Mouse (Mus musculus) ZHBTc4 (cell line): ENCODE measurements around the gene Stoml1.

Experiments
- DNase-seq: peaks from one replicate; pipeline ENCODE4 v3.0.0-alpha.2; 2011; ENCODE audit warnings: low read depth, low spot score

The Stoml1 gene

DNA sequence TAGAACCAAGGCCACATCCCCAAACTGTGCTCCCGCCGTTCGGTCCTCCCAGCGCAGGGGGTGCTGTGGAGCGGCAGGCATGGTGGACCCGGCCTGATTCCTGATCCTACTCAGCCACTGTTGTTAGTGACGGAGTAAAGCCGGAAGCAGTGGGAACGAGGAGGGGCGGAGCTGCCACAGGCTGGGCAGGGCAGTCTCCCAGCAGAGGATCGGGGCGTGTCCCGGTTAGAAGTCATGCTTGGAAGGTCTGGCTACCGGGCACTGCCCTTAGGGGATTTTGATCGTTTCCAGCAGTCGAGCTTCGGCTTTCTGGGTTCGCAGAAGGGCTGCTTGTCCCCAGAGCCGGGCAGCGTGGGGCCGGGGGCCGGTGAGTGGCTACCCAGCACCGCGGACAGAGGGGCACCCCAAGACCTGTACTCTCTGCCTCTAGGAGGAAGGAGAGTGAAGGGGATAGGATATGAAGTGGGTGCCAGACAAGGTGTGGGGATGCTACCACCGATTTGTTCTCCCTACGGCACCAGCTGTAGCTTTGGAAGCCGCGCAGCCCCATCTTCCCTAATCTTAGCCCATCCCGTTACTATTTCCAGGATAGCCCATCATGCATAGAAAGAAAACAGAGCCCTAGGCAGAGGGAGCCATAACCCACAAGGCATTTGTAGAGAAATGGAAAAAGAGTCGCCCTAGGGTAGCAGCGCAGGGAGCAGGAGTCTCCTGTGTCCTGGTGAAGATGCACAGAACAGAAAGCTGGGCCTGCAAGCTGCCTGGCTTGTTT is at the start of gene Stoml1:
Gene Stoml1, plus strand, starts transcription at position 132 of the 772 bp plus-strand sequence.
- peak; percentile 99 for DNase-seq

DNA sequence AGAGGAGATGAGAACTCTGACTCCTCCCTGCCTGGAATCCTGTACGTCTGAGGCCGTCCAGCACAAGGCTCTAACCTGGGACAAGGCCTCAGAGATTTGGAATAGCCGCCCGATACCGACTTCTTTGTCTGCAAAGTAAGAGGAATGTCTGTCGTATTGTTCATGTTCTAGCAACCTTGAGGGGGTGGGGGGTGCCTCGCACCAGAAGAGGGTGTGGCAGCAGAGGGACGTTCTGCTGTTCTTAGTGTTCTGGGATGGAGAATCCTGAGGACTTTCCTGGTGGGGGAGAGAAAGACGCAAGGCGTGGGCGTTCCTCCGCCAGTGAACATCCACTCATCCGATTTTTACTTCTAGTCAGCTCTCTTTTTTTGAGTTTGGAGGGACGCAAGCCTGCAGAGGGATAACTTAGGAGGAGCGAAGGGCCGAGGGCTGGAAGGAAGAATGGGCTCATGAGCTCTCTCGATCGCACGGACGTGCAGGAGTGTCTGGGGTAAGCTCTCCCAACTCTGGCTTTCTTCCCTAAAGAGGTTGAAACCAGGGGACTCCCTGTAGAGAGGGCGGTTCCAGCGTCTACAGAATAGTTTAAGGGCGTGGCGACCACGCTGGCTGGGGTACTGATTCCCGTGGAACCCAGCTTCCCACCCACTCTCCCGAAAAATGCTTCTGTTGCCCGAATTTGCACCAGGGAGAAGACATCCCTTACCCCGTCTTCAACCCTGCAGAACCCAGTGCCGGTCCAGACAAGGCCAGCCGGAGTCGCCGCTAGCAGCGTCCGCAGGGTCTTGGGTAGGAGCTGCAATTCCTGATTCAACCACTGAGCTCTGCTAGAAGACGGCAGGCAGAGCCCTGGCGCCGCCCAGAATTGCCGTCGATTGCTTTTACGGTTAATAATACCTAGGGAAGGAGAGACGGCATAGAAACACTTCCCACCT is 49.2 kb upstream of the Stoml1 start, which contains the start of the genes Islr and Islr2:
Gene Islr, minus strand, starts transcription at position 791 of the 932 bp plus-strand sequence.
Gene Islr2, minus strand, starts transcription at position 804 of the 932 bp plus-strand sequence.
- DNase-seq, result peak; percentile 92

DNA sequence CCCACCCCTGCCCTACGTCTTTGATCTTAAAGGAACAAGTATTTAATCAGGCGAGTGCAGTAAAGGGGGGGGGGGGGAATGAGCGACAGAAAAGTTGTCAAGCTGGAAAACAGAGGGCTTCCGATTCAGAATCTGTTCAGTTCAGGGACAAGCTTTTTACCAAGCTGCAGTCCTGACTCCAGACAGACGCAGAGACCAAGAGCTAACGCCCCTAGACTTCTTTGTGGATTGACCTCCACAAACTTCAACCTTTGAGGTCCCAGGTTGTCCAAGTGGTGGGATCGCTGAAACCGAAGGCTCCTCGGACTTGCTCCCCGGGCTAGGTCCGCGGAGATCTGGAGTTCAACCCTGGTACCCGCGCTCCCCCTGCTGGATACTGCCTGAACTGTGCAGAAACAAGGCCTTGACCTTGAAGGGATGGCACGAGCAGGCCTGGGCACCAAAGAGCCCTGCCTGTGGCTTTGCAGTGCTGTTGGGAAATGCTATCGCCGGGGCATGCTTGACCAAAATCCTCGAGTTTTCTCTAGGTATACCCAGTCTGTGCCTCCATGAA is 48.4 kb upstream of the Stoml1 start:
- DNase-seq, result peak; percentile 94

DNA sequence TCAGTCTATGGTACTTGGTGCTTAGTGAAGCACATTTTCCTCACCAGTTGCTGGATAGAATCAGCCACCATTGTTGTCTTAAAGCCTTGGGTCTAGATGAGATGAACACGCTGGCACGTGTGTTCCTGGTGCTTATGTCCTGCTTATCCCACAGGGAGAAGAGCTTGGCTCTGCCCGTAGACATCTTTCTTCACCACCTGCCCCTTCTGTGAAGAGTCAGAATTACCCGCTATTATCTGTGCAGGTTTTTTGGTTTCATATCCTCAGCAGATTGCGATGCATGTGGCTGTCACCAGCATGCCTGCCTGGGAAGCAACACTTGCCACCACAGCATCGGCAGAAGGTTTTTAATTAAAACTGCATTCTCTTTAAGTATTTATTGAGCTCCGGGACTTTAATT is 47.0 kb upstream of the Stoml1 start:
- DNase-seq, result no peak

DNA sequence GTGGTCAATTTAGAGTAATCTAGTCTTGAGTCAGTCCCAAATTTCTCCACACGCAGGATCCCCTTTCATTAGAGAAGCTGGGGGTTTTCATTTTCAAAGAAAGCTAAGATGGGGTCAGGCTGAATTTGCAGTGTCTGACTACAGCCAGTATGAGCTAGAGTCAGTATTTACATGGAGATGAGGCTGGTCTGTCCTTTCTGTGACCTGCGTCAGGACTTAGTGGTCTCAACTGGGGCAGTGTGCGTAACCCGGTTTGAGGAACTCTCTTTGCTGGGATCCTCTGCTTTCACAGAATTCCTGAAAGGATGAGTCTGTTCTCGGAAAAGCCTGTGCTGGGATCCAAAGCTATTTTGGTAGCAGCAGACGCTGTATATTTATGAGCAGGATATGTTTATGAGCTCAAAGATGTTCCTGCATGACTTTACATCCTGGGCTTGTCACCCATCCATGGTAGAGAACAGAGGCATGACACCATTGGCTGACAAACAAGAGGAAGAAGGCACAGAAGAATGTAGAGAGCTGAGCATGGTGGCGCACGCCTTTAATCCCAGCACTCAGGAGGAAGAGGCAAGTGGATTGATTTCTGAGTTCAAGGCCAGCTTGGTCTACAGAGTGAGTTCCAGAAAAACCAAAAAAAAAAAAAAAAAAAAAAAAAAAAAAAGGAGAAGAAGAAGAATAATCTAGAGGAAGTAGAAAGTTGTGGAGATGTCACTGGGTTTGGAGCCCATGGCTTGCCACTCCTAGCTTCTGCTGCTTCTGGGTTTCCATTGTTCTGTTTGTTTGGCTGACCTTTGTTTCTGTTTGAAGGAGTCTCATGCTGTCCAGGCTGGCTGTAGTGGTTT is 43.3 kb upstream of the Stoml1 start:
- DNase-seq, result peak; percentile 44

DNA sequence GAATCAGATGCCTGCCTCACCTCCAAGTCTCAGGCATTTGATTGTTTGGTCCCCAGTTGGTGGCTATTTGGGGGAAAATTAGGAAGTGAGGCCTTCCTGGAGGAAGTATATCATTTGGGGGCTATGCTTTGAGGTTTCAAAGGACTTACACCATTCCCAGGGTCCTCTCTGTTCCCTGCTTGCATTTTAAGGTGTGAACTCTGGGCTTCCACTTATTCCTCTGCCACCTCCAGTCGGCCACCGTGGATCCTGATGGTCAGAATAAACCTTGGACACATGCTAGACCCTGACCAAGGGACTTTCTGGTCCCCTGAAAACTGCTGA is 42.7 kb upstream of the Stoml1 start:
- no peak for DNase-seq

DNA sequence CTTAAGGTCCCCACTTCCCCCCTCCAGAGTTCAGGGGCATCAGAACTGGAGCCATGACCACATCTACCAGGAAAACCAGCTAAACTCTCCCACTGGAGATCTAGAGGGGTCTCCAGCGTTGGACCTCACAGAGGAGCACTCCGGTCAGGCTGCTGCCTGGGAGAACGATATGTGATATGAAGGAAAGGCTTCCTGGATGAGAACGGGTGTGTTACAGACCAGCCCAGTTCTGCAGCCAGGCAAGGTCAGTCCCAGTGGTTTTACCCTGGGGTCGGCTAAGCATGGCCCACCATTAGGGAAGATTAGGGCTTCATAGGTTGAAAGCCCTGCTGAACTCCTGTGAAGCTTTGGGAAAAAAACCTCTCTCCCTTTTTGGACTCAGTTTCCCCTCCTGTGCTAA is 39.6 kb upstream of the Stoml1 start:
- DNase-seq, result no peak

DNA sequence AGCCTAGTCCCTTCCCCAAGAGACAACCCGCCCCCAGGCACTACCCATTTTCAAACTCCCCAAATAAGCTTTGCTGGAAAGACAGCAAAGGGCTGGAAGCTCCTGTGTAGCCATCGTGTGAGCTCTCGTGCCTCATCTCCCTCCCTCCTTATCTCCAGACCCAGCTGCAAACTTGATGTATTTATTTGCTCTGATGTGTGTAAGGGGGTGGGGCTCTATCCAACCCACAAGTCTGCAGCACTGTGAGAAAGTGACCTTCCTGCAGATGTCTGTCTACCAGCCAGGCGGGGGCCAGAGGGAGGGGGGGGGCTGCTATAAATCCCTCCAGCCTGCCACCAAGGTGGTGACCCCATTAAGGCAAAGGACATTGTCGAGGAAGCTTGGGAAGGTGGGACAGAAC is 39.1 kb upstream of the Stoml1 start:
- no peak for DNase-seq

DNA sequence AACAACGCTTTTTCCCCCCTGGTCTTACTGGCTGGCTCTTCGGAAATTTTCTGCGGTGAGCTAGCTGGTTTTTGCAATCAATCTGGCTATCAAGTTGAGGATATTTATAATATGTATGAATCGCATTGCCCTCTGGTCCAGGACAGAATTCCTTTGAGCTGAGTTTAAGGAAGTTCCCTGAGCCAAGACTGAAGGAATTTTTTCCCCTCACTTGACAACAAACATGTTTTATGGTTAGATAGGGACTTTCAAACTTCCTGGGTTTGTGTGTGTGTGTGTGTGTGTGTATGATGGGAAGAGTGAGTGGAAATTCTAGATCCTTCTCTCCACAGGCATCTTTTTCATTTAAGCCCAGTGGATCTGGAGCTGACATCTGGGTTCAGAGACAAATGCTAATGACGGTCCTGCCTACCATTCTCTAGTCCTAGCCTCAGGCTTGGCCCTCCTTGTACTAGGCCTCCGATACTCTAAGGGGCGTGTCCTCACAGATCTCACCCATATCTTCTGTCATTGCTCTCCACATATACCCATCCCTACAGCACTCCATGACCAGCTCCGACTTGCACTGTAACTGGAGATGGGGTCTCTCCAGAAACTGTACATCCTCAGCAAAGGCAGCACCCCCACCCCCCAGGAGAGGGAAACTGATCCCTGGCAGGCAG is 38.3 kb upstream of the Stoml1 start:
- DNase-seq, result peak; percentile 61

DNA sequence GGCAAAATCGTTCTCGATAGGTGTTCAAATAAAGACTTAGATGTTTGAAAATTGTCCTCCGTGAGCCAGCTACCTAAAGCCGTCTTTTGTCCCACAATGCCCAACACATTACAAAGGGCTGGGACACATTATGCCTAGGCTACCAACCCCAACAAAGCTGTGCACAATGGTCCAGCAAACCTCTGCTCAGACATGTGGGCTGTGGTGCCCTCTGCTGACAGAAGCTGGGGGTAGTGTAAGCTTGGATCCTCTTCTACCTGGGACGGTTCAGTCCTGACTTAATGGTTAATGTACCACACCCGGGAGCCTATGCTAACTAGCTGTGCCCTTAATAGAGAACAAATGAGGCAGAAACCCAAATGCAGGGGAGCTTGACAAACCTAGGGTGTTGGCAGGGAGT is 36.6 kb upstream of the Stoml1 start:
- peak; percentile 80 for DNase-seq

DNA sequence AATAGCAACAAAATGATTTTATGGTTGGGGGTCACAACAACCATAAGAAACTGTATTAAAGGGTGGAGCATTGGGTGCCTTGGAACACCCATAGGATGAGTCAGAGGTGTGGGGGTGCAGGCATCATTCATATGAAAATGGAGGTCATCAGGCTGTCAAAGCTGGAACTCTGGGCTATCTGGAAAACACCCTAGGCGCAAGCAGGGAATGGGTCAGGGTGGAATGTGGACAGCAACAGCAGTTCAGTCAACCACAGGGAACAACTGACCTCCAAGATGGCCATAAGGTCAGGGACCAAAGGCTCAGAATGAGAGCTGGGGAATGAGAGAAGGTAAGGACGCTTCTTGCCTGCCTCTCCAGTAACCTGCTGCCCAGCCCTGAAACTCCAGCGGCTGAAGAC is 34.4 kb upstream of the Stoml1 start:
- no peak for DNase-seq

DNA sequence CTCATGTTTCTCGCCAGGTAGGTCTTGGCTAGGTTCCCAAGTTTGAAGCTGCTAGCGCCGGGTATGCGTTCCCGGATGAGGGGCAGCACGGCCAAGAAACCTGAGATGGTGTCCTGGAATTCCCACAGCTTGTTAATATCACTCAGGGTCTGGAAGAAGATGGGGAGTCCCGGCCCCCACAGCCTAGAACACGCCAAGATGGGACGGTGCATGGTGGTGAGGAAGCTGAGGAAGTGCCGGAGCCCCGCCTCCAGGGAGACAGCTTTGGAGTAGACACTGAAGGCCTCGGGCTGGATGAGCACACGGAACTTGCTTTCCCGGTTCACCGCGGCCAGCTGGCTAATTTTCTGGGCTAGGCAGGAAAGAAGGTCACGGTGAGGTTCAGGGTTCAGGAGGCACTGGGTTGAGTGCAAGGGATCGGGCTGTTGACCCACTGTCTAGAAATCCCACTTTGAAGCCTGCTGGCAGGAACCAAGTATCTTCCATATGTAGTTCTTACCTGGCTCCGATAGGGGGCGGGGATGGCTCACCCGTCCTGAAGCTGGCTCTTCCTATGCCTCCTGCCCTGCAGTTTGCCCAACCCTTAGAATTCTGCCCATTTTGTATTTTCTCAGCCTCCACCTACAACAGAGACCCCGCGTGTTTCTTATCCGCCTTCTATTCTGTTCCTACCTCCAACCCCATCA is 32.6 kb upstream of the Stoml1 start:
- peak; percentile 90 for DNase-seq

DNA sequence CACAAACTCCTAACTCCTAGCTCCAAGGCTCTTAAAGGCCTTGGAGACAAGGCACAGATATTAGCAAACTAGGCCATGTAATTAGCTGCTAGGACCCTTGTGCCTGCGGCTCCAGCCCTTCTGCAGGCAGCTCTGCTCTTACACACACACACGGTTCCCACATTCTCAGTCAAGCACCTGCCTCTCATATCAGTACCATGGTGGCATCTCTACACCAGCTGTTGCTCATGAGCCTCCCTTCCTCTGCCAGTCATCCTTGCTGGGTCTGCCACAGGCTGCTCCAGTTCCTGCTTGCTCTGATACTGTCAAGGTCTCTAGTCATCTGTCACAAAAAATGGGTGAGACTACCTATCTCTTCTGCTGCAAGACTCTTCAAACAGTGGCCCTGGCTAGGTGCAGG is 28.6 kb upstream of the Stoml1 start:
- DNase-seq, result no peak

DNA sequence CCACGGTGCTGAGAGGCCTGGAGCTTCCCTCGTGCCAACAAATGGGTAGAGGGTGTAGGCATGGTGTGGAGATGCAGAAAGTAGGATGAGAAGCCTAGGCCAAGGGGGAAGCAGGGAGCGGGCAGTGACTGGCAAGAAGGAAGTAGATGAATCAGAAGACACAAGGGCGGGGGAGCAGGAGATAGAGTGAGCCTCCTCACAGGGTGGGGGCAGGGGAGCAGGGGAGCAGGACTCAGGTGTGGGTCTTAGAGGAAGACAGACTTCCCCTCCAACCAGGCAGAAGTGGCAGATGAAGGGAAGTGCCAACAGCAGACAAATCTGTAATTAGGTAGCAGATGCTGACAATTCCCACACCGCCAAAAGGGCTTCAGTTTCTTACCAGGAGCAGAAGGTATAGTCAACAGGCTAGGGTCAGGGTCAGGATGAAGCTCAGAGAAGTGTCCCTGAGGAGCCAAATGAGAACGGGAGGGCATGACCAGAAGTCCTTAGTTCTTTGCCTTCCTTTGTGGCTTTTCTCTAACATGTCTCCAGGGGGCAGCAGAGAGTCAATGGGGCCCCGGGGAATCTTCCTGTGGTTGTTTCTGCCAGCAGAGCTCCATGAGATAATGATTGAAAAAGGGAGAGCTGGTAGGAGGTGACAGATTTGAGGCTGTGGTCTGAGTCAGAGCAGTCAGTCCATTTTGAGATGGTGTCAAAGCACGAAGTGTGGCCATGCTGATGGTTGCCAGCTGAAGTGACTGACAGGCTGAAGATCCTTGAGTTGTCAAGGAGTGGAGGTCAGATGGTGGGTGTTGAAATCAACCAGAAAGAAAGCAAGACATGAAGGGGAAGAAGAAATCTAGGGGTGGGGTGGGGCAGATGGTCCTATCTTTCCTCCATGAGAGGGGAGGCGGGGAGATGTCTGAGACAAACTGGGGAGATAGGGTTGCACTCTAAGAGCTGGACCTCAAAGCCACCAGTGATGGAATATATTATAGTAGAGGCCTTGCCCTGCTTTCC is 26.8 kb upstream of the Stoml1 start:
- DNase-seq, result peak; percentile 78

DNA sequence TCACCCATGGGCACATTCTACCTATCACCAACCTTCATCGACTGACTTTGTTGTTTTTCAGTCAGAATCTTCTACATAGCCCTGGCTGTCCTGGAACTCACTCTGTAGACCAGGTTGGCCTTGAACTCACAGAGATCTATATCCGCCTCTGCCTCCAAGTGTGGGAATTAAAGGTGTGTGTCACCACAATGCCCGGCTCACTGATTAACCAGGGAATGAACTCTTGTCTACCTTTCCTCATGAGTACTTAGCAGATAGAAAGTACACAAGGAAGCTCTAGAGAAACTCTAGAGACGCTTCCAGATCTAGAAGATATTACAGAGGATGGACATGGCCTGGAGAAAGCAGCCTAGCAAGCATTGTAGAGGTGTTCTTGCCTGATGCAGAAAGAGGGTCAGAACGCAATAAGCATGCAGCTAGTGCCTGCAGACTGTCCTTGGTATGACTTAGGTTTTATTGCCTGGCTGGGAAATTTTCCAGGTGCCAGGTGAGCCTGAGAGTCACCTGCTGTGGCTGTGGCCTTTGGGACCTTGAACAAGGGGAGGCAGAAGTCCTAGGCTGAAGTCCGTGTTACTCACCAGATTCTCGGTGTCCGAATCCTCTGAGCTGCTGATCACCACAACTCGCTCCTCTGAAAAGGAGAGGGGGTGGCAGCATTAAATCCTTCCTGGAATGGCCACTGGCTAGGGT is 24.0 kb upstream of the Stoml1 start:
- no peak for DNase-seq

DNA sequence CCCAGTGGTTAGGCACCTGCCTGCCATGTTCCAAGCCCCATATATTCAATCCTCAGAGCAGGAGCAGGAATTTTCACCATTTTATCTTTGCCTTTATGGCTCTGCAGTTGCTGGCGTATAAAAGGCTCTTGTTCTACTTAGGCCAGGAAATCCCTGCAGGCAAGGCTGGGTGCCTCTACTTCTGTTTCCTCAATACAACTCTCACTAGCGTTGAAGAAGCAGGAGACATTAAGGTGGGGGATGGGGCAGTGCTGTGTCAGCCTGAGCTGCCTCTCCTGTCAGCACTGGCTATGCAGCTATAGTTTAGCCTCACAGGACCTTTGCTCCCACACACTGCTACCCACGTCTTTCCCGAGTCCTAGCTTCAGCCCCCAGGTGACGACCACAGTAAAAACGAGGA is 21.2 kb upstream of the Stoml1 start:
- no peak for DNase-seq

DNA sequence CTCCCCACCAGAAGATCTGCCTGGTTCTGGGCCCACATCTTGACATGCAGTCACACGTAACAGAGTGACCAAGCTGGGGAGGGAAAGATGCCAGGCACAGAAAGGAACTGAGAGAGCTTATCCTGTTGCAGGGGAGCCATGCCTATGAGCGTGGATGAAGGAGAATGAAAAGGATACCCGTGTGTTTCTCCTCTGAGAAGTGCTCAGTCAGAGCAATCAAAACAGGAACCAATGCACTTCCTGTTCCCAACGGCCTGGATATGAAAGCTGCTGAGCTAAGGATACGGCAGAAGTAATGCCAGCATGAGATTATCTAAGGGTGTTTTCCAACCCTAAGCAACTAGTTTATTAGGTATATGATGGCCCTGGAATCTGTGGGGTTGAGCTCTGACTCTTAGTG is 20.6 kb upstream of the Stoml1 start:
- no peak for DNase-seq

DNA sequence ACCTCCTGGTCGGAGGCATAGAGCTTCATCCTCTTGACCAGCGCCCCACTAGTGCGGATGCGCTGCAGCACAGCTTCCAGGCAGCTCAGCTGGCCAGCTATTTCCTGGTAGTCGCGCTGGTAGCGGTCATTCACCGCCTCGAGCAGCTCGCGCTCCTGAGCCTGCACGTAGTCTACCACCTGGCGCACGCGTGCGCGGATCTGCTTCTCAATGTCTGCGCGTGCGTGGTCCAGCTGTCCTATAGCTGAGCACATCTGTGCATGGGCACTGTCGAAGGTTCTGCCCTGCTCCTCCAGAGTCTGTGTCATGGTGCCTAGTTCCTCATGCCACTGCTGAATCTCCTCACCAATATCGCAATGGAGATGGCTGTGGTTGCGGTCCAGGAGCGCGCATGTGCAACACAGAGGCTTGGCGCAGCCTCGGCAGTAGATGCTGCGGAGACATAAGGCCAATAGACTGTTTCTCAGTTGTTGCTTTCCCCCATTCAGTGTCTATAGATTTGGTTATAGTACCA is 18.4 kb upstream of the Stoml1 start:
- DNase-seq, result peak; percentile 85
